Mouse (Mus musculus): ENCODE measurements around the gene Rxfp3. TPM values are rescaled to one million over a fixed set of nuclear protein-coding genes. Genes with fewer than 3 reads are reported as not detected.

Rxfp3 gene
- total RNA-seq (2023), result not detected

GRCm38 (mm10) chr15:11037711-11038110 lies at the start of gene Rxfp3:
Gene Rxfp3 (minus strand): TSS chr15:11037991.

GRCm38 (mm10) chr15:11064558-11065411 lies 27.0 kb upstream of the Rxfp3 start, which contains the start of gene Adamts12:
Gene Adamts12 (plus strand): TSS chr15:11064790.

GRCm38 (mm10) chr15:11000421-11000820 lies 37.4 kb downstream of the Rxfp3 start, which contains the start of gene Slc45a2:
Gene Slc45a2 (plus strand): TSS chr15:11000721.

Other genes with a start within 250 kb of the Rxfp3 start
- not detected for gene C1qtnf3, start 85.7 kb downstream of the Rxfp3 start, total RNA-seq (2023)
- 1 to 10 TPM; 3.5 to 3.9 TPM for gene Amacr, start 56.2 kb downstream of the Rxfp3 start, total RNA-seq (2023)
- under 1 TPM in 1 of 2 experiments, not detected in 1; 0.18 TPM for gene Slc45a2, start 37.3 kb downstream of the Rxfp3 start, total RNA-seq (2023)
- not detected for gene Adamts12, start 26.8 kb upstream of the Rxfp3 start, total RNA-seq (2023)